Mouse (Mus musculus) thymus, adult 2 months (tissue): ENCODE results near the gene Cped1. TPM values are rescaled to one million over a fixed set of nuclear protein-coding genes. Genes with fewer than 3 reads are reported as not detected.
"Not testable (repeated sequence)": the region's sequence is repeated elsewhere in the genome, so short reads cannot be mapped to it uniquely, and the experiment has no call there.

Experiments
- DNase-seq: peaks from one replicate; pipeline ENCODE4 v3.0.0; 2021
- H3K27ac ChIP-seq: fragments of 200-500 bp; 2 replicates; pipeline ENCODE4 v1.5.1; 2012; ENCODE audit warnings: low read length, control low read depth; ENCODE audit not compliant: control insufficient read depth, insufficient read depth
- H3K27me3 ChIP-seq: fragments of 200-500 bp; 2 replicates; pipeline ENCODE4 v1.6.1; 2012; ENCODE audit warnings: mild to moderate bottlenecking, low read length, moderate library complexity, mixed read lengths; ENCODE audit not compliant: control insufficient read depth, insufficient read depth
- H3K36me3 ChIP-seq: fragments of 200-500 bp; 2 replicates; pipeline ENCODE4 v1.6.1; 2012; ENCODE audit warnings: mild to moderate bottlenecking, low read length, moderate library complexity; ENCODE audit not compliant: control insufficient read depth, insufficient read depth
- H3K4me1 ChIP-seq: fragments of 200-500 bp; replicated peaks from 2 replicates; pipeline ENCODE4 v1.6.1; 2012; ENCODE audit warnings: low read length; ENCODE audit not compliant: control insufficient read depth, insufficient read depth
- H3K4me3 ChIP-seq: fragments of 200-500 bp; 2 replicates; pipeline ENCODE4 v1.5.1; 2012; ENCODE audit warnings: mild to moderate bottlenecking, low read length, control low read depth, moderate library complexity; ENCODE audit not compliant: control insufficient read depth, insufficient read depth
- CTCF ChIP-seq: fragments of 200-500 bp; IDR thresholded peaks from 2 replicates; pipeline ENCODE4 v1.5.1; 2012; ENCODE audit warnings: mild to moderate bottlenecking, control low read depth, low read length, moderate library complexity, borderline replicate concordance; ENCODE audit not compliant: control insufficient read depth, poor library complexity, insufficient read depth; ENCODE audit errors: extremely low read depth
- POLR2A ChIP-seq: fragments of 200-500 bp; IDR thresholded peaks from 2 replicates; pipeline ENCODE4 v1.6.1; 2012; ENCODE audit warnings: mild to moderate bottlenecking, low read length, control low read depth, moderate library complexity; ENCODE audit not compliant: control insufficient read depth, poor library complexity, insufficient read depth; ENCODE audit errors: extremely low read depth
- whole genome bisulfite sequencing: fragments of 180-500 bp; shearing (Covaris S2); methylation state at CpG from one replicate; pipeline ENCODE4 v1.1.7; 2018; 5-methylcytosine and 5-hydroxymethylcytosine counted together
- polyA plus RNA-seq: library from polyadenylated mRNA; depleted of rRNA; stranded (reverse); fragments of >200 nt; gene quantifications from 2 replicates; pipeline ENCODE4 v1.2.3, GENCODE M21; 2012

The Cped1 gene
- polyA plus RNA-seq, 1 experiment = 1.7 TPM

GRCm38 (mm10) chr6:22104211-22104610 is 118.5 kb downstream of the Cped1 start:
- H3K36me3 ChIP-seq = no peaks in the 10 kb centered on the region
- no peak overlapping the region for H3K27ac ChIP-seq
- H3K4me1 ChIP-seq = no peaks in the 10 kb centered on the region
- no peak for DNase-seq
- H3K4me3 ChIP-seq = no peak overlapping the region
- 81% methylated on average over 8 of the region's 8 CpGs for WGBS
- no peaks in the 10 kb centered on the region for H3K27me3 ChIP-seq
- TF ChIP-seq CTCF (no peak), POLR2A (no peak)

DNA sequence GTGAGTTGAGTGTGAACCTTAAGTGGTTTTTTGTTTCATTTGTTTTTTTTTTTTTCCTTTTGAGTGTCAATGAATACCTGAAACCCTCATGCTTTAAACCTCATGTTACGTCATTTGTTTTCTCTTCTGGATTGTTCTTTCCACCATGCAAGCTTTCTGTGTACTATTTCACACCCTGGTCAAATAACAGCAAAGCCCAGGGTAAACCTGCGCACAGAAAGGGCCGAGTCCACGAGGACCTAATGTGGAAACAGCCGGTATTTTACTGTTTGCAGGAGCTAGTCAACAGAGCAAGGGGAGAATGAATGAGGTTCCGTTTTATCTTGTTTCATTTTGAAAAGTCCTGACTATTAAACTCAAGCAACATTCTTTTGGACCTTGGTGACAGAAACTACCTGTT is 128.4 kb downstream of the Cped1 start:
- DNase-seq = no peak
- no peak overlapping the region for H3K4me3 ChIP-seq
- 91% methylated on average over 6 of the region's 6 CpGs for WGBS
- H3K4me1 ChIP-seq = no peaks in the 10 kb centered on the region
- H3K36me3 ChIP-seq = no peaks in the 10 kb centered on the region
- H3K27ac ChIP-seq = no peak overlapping the region
- TF ChIP-seq CTCF (no peak), POLR2A (no peak)
- H3K27me3 ChIP-seq = no peaks in the 10 kb centered on the region

- Histone ChIP-seq H3K27ac (no peak overlapping the region), H3K36me3 (no peaks in the 10 kb centered on the region), H3K27me3 (no peaks in the 10 kb centered on the region), H3K4me1 (no peaks in the 10 kb centered on the region), H3K4me3 (no peak overlapping the region)
- 95% methylated on average over 1 of the region's 1 CpGs for WGBS
- TF ChIP-seq CTCF (no peak), POLR2A (no peak)
- no peak for DNase-seq
These were observed 131.0 kb downstream of the Cped1 start for GRCm38 (mm10) chr6:22116679-22117078.

- TF ChIP-seq POLR2A = no peak
- no peak for TF ChIP-seq CTCF
- peak; percentile 31 for DNase-seq
- Histone ChIP-seq H3K4me3 (no peak overlapping the region), H3K4me1 (no peaks in the 10 kb centered on the region), H3K27ac (no peak overlapping the region), H3K27me3 (no peaks in the 10 kb centered on the region), H3K36me3 (no peaks in the 10 kb centered on the region)
- 7% methylated on average over 12 of the region's 12 CpGs for WGBS
These were observed 136.4 kb downstream of the Cped1 start for GRCm38 (mm10) chr6:22122080-22122479.

- DNase-seq = no peak
- no peak for TF ChIP-seq CTCF
- no peak for TF ChIP-seq POLR2A
- no peak overlapping the region for H3K27ac ChIP-seq
- no peaks in the 10 kb centered on the region for H3K27me3 ChIP-seq
- no peak overlapping the region for H3K4me3 ChIP-seq
- H3K4me1 ChIP-seq = no peaks in the 10 kb centered on the region
- no peaks in the 10 kb centered on the region for H3K36me3 ChIP-seq
- 90% methylated on average over 1 of the region's 1 CpGs for WGBS
These were observed 137.0 kb downstream of the Cped1 start for GRCm38 (mm10) chr6:22122693-22123092.

DNA sequence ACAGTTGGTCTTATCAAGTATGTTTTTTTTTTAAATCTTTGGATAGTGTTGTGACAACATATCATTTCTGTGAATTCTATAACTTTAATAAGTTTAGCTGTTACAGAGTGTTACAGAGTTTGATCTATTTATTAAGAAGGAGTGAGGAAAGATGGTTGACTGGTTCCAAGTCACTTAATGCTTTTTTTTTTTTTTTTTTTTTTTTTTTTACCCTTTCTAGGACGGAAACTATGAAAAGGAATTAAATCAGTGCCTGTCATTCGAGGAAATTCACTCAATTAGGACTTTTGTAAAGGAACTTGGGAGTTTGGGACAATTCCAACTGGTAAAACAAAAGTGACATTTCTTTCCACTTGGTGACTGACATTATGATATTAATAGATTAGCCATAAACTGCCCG is 137.6 kb downstream of the Cped1 start:
- H3K4me3 ChIP-seq = no peak overlapping the region
- TF ChIP-seq POLR2A = no peak
- no peak for TF ChIP-seq CTCF

DNA sequence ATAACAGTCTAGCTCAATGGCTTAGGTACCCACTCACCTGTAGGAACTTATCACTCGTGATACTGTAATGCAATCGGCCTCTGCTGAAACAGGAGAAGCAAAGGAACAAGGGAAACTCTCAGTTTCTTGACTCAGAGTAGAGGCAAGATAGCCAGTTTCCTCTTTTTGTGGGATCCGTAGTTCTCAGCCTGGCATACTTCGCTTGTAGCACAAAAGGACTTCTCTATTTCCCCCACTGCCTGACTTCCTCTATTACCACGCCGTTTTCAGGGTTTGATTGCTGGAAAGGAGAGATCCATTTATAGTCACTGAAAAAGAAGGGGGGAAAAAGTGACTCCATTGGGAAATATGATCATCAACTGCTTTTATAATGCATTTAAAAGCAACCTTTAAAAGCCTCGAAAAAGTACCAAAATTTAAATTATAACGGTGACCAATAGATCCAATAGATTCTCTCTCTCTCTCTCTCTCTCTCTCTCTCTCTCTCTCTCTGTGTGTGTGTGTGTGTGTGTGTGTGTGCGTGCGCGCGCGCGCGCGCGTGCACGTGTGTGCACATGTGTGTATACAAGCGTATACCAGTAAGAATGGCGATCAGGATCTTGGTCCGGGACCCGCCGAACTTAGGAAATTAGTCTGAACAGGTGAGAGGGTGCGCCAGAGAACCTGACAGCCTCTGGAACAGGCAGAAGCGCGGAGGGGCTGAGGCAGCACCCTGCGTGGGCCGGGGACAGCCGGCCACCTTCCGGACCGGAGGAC is 139.0 kb downstream of the Cped1 start:
- H3K27me3 ChIP-seq, H3K27ac ChIP-seq, DNase-seq, H3K36me3 ChIP-seq, H3K4me1 ChIP-seq, H3K4me3 ChIP-seq: not testable (repeated sequence)
- WGBS = 53% methylated on average over 26 of the region's 31 CpGs

More for the DNA sequence above, 137.6 kb downstream of the Cped1 start:
- Histone ChIP-seq H3K27ac (no peak overlapping the region), H3K27me3 (no peaks in the 10 kb centered on the region), H3K36me3 (no peaks in the 10 kb centered on the region), H3K4me1 (no peaks in the 10 kb centered on the region)
- WGBS = 78% methylated on average over 3 of the region's 3 CpGs
- no peak for DNase-seq
